ENCODE assay signal across 8 mouse cellular contexts in the genomic region with DNA sequence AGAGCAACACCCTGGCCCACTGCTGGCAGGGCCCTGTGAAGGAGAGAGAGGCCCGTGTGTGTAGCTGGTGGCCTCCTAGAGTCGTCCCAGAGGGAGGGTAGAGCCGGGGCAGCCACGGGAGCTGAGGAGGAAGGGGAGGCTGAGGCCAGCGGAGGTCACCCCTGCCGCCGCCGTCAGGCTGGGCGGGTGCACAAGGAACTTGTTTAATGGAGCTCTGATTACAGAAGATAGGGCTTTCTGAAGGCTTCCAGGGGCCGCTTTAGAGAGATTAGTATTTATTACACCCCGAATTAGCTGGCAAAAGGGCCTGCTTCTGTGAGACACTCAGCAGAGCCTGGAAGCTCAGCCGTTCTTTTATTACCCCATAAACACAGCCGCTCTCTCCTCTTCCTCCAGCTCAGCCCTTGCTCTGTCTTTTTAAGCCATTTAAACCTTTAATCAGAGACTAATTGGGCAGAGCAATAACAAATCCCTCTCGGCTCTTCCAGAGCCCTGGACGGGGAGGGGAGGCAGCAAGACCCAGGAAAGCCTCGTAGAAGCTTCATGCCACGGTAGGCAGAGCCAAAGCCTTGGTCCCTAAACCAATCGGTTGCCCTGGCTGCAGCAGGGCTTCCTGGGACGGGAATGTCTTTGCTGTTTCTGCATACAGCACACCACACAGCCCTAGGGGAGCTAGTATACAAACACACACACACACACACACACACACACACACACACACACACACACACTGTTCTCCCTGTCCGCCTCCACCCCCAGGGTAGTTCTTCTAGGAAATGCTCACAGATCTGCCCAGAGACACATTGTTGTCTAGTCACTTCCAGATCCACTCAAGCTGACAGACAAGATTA.
DNase-seq lines count a peak whose midpoint lies in the region; ATAC-seq lines count a peak whose summit lies in the region.

No protein-coding gene starts in this region.

- no peaks in the 10 kb centered on the region for H3K36me3 ChIP-seq in hindbrain, embryonic 10.5 days

- DNase-seq in adrenal gland, postnatal 10 days = peak; percentile 38
- no peak for DNase-seq in adrenal gland, adult 2 months
- DNase-seq in Muller cell, postnatal 12 days (ENCODE audit: inconsistent ontology term) = peak; percentile 43
- no peak for DNase-seq in hindbrain, embryonic 10.5 days (ENCODE audit: low spot score)
- DNase-seq in lung, postnatal 10 days = peak; percentile 48
- DNase-seq in frontal cortex, postnatal 10 days (ENCODE audit: low spot score in 2 of 2) = no peak
- no peak for DNase-seq in spleen, adult 18-20 months

- H3K27ac ChIP-seq in hindbrain, embryonic 10.5 days = peak overlapping the region; percentile 72

- H3K4me1 ChIP-seq in hindbrain, embryonic 10.5 days (replicated peaks) = peaks cover 35% of the 10 kb centered on the region

- no peak for ATAC-seq in erythroid progenitor cell, adult 5-6 weeks (replicated peaks; ENCODE audit: low FRiP score, poor library complexity, severe bottlenecking)

- H3K27me3 ChIP-seq in hindbrain, embryonic 10.5 days (ENCODE audit: insufficient read depth, poor library complexity, severe bottlenecking) = peaks cover 27% of the 10 kb centered on the region

- no peaks in the 10 kb centered on the region for H3K9me3 ChIP-seq in hindbrain, embryonic 10.5 days

- 42% methylated on average over 20 of the region's 20 CpGs for WGBS in hindbrain, embryonic 10.5 days

- no peak overlapping the region for H3K4me3 ChIP-seq in hindbrain, embryonic 10.5 days

Comparison
In these comparisons a context has a peak if more than half of its experiments do, and no peak if none do; other contexts are left out.
1. DNase-seq: peak in adrenal gland, postnatal 10 days (single experiment), Muller cell, postnatal 12 days (single experiment) and lung, postnatal 10 days (single experiment); none in adrenal gland, adult 2 months (single experiment), hindbrain, embryonic 10.5 days (single experiment), frontal cortex, postnatal 10 days (0 of 2) and spleen, adult 18-20 months (0 of 2).